Mouse (Mus musculus) embryonic facial prominence, embryonic 14.5 days (tissue): ENCODE measurements at regions not wholly inside any gene's neighbourhood (a gene's known extent, or its start where the extent isn't known, plus 50 kb on each side); places are given as distances from the start of the nearest gene placed in this dataset.

Source experiments
- ATAC-seq: fragments of 200-750 bp; cut with Nextera tagmentation; 2 replicates; pipeline ENCODE4 v1.8.0; 2017; ENCODE audit warnings: low read depth, moderate number of reproducible peaks, moderate TSS enrichment
- DNase-seq: peaks from one replicate; pipeline ENCODE4 v3.0.0-alpha.2; 2015; ENCODE audit warnings: low spot score
- H3K27ac ChIP-seq: fragments of 300-500 bp; sonication (generic); replicated peaks from 2 replicates; pipeline ENCODE4 v1.5.1; 2014; ENCODE audit warnings: low read depth, mild to moderate bottlenecking, low read length, moderate library complexity
- H3K27me3 ChIP-seq: fragments of 300-500 bp; sonication (generic); replicated peaks from 2 replicates; pipeline ENCODE4 v1.6.1; 2014; ENCODE audit warnings: low read length; ENCODE audit not compliant: control insufficient read depth, insufficient read depth
- H3K36me3 ChIP-seq: fragments of 300-500 bp; sonication (generic); 2 replicates; pipeline ENCODE4 v1.6.1; 2014; ENCODE audit warnings: low read length, mixed read lengths; ENCODE audit not compliant: control insufficient read depth, insufficient read depth
- H3K4me1 ChIP-seq: fragments of 300-500 bp; sonication (generic); 2 replicates; pipeline ENCODE4 v1.6.1; 2014; ENCODE audit warnings: antibody characterized with exemption, low read length; ENCODE audit not compliant: control insufficient read depth, insufficient read depth
- H3K4me2 ChIP-seq: fragments of 300-500 bp; sonication (generic); 2 replicates; pipeline ENCODE4 v1.6.1; 2014; ENCODE audit warnings: low read depth, mild to moderate bottlenecking, low read length, moderate library complexity, mixed read lengths
- H3K4me3 ChIP-seq: fragments of 300-500 bp; sonication (generic); 2 replicates; pipeline ENCODE4 v1.5.1; 2014; ENCODE audit warnings: low read depth, mild to moderate bottlenecking, low read length
- H3K9ac ChIP-seq: fragments of 300-500 bp; sonication (generic); 2 replicates; pipeline ENCODE4 v1.6.1; 2014; ENCODE audit warnings: low read depth, mild to moderate bottlenecking, low read length, moderate library complexity, mixed read lengths
- H3K9me3 ChIP-seq: fragments of 300-500 bp; sonication (generic); 2 replicates; pipeline ENCODE4 v1.6.1; 2016; ENCODE audit warnings: low read length; ENCODE audit not compliant: control insufficient read depth
- WGBS: fragments of 180-500 bp; shearing (Covaris S2); extraction: QIAGEN DNeasy Blood & Tissue Kit; methylation state at CpG from one replicate; pipeline ENCODE4 v1.1.7; 2014; 5-methylcytosine and 5-hydroxymethylcytosine counted together

DNA sequence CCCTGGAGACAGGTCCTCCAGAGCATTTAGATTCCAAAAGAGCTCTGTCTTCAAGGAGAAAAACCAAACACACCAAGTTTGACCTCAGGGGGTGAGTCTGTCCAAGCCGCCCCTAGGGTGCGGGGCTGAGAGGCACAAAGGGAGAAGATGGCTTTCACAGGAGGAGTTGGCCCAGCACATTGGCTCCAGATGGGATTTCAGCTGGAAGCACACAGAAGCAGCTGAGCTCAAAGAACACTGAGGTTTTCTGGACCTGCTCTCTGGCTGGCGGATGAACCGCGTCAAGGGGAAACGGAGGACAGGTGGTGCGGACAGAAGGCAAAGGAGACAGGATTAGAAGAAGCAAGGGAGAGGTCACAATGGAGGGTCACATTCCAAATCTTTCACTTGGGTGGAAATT lies 466.9 kb downstream of the Prss52 start:
- Histone ChIP-seq H3K9ac (no peak overlapping the region), H3K27ac (no peak overlapping the region), H3K4me2 (no peak overlapping the region), H3K9me3 (no peaks in the 10 kb centered on the region), H3K27me3 (0 out of 2 replicates have a peak, but pooled peaks cover under 1% of the 10 kb centered on the region), H3K4me3 (no peak overlapping the region), H3K36me3 (no peaks in the 10 kb centered on the region), H3K4me1 (no peaks in the 10 kb centered on the region)
- 69% methylated on average over 7 of the region's 7 CpGs for WGBS
- DNase-seq (no peak), ATAC-seq (no peak)

DNA sequence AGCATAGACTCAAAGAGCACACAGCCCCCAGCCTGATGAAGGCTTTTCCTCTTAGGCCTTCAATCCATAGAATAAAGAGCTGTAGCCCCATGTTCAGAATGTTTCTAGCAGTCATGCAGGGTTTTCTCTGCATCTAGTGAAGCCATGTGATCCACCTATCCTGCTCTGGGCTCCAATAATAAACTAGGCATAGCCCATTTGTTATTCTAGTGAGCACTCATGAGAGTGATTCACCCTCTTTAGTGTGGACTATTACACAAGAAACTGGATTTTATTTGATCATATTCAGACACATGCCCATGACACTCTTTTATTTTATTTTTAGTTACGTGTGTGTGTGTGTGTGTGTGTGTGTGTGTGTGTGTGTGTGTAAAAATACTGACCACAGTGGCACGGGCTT lies 468.7 kb downstream of the Prss52 start:
- WGBS, result 78% methylated on average over 2 of the region's 2 CpGs
- no peaks in the 10 kb centered on the region for H3K9me3 ChIP-seq
- H3K27me3 ChIP-seq, result peaks cover 3% of the 10 kb centered on the region; the same call in 1 of the 2 replicates
- ATAC-seq, result no peak
- no peak overlapping the region for H3K9ac ChIP-seq
- no peak for DNase-seq
- H3K36me3 ChIP-seq, result no peaks in the 10 kb centered on the region
- H3K4me3 ChIP-seq, result no peak overlapping the region
- H3K4me1 ChIP-seq, result no peaks in the 10 kb centered on the region
- no peak overlapping the region for H3K27ac ChIP-seq
- H3K4me2 ChIP-seq, result no peak overlapping the region

DNA sequence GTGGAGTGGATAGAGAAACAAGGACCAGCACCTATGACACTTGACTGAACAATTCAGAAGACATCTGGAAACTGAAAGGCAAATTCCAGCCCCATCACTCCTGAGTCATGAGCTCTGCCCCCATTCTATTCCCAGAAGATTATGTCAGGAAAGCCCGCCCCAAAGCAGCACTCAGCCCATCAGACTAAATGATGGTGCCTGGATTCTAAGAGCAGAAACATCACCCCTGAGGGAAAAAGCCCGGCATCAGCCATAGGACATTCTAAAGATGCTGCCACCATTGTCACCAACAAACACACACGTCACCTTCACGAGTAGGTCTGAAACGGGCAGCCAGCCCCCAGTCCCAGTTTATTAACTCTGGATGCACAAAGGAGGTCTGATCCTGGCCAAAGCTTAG lies 469.7 kb downstream of the Prss52 start:
- H3K27ac ChIP-seq, result no peak overlapping the region
- H3K4me3 ChIP-seq, result no peak overlapping the region
- DNase-seq, result no peak
- H3K4me2 ChIP-seq, result no peak overlapping the region
- no peaks in the 10 kb centered on the region for H3K9me3 ChIP-seq
- no peak overlapping the region for H3K9ac ChIP-seq
- H3K4me1 ChIP-seq, result no peaks in the 10 kb centered on the region
- H3K27me3 ChIP-seq, result peaks cover 3% of the 10 kb centered on the region; the same call in 1 of the 2 replicates
- no peaks in the 10 kb centered on the region for H3K36me3 ChIP-seq
- ATAC-seq, result no peak
- 46% methylated on average over 5 of the region's 5 CpGs for WGBS

DNA sequence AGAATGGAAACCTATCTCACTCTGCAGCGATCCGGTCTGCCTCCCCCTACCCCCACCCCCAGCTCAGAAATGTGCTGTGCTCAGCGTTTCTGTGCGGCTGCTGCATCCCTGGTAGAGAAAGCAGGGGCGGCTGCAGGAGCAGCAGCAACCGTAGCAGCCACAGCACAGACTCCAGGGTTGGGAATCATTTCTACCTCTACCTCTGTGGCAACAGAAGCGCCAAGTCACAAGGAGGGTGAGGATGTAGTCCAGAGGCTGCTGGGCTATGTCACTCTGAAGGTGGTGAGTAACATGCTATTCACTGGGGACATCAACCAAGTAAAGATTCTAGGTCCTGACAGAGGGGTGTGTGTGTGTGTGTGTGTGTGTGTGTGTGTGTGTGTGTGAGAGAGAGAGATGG lies 470.2 kb downstream of the Prss52 start:
- Histone ChIP-seq H3K27me3 (peaks cover 3% of the 10 kb centered on the region; the same call in 1 of the 2 replicates), H3K4me1 (no peaks in the 10 kb centered on the region), H3K9me3 (no peaks in the 10 kb centered on the region), H3K27ac (no peak overlapping the region), H3K4me3 (no peak overlapping the region), H3K9ac (no peak overlapping the region), H3K4me2 (no peak overlapping the region), H3K36me3 (no peaks in the 10 kb centered on the region)
- DNase-seq (no peak), ATAC-seq (no peak)
- 34% methylated on average over 7 of the region's 7 CpGs for WGBS

DNA sequence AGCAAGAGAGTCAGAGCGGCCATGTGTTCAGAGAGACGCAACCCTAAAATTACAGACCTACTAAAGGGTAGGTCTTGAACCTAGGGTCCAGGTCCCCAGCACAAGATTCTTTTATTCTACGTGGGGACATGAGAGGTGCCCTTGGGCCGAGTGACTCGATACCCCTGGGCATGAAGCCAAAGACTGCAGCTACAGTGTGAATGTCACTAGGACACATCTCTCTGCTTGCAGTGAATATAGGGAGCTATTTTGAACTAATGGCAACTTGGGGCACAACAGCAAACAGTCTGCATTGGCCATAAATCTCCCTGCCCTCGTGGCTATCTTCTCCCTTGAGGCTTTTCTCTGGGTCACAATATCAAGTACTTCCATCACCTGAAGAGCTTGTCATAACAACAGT lies 470.7 kb downstream of the Prss52 start:
- Histone ChIP-seq H3K4me3 (no peak overlapping the region), H3K9ac (no peak overlapping the region), H3K4me2 (no peak overlapping the region), H3K36me3 (no peaks in the 10 kb centered on the region), H3K27me3 (peaks cover 3% of the 10 kb centered on the region; the same call in 1 of the 2 replicates), H3K27ac (no peak overlapping the region), H3K4me1 (no peaks in the 10 kb centered on the region), H3K9me3 (no peaks in the 10 kb centered on the region)
- ATAC-seq (no peak), DNase-seq (no peak)
- WGBS, result 62% methylated on average over 6 of the region's 6 CpGs

DNA sequence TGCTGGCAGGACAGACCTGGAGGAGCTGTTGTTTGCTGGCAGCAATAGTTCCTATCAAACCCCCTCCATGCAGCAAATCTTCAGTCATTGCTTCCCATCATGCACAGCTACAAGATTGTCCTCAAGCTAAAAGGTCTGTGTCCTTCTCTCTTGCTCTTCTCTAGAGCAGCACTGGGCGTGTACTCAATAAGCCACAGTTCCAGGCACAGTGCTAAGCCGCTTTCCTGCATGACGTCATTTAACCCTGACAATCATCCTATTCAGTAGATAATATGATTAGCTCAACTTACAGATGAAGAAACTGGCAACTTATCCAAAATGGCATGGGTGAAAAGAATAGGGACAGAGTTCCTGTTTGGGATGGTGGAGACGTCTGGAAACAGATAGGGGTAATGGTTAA lies 471.9 kb downstream of the Prss52 start:
- H3K27me3 ChIP-seq, result peaks cover 10% of the 10 kb centered on the region
- WGBS, result 39% methylated on average over 4 of the region's 4 CpGs
- DNase-seq (no peak), ATAC-seq (no peak)
- no peak overlapping the region for H3K27ac ChIP-seq
- H3K36me3 ChIP-seq, result no peaks in the 10 kb centered on the region
- H3K4me3 ChIP-seq, result no peak overlapping the region
- H3K4me1 ChIP-seq, result no peaks in the 10 kb centered on the region
- no peak overlapping the region for H3K9ac ChIP-seq
- H3K4me2 ChIP-seq, result no peak overlapping the region
- no peaks in the 10 kb centered on the region for H3K9me3 ChIP-seq

DNA sequence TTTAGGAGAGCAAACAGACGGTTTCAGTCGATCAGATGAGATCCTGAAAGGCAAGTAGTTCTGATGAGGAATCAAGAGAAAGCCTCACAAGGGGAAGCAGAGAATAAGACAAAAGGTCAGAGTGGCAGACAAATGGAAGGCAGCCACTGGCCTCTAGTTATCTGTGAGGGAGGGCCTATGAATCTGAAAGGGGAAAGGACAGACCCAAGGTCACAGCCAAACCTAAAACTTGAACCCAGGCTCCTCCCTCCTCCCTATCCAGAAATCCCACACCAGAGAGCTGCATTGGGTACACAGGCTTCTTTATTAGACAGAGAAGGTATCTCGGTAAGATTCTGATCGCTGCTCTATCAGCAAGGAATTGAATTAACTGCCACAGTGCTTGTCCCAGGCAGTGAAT lies 476.0 kb downstream of the Prss52 start:
- no peak for ATAC-seq
- no peak overlapping the region for H3K4me3 ChIP-seq
- no peaks in the 10 kb centered on the region for H3K9me3 ChIP-seq
- no peak for DNase-seq
- WGBS, result 73% methylated on average over 4 of the region's 4 CpGs
- H3K4me2 ChIP-seq, result no peak overlapping the region
- H3K4me1 ChIP-seq, result no peaks in the 10 kb centered on the region
- H3K27me3 ChIP-seq, result peaks cover 46% of the 10 kb centered on the region
- no peak overlapping the region for H3K9ac ChIP-seq
- H3K27ac ChIP-seq, result no peak overlapping the region
- H3K36me3 ChIP-seq, result no peaks in the 10 kb centered on the region

DNA sequence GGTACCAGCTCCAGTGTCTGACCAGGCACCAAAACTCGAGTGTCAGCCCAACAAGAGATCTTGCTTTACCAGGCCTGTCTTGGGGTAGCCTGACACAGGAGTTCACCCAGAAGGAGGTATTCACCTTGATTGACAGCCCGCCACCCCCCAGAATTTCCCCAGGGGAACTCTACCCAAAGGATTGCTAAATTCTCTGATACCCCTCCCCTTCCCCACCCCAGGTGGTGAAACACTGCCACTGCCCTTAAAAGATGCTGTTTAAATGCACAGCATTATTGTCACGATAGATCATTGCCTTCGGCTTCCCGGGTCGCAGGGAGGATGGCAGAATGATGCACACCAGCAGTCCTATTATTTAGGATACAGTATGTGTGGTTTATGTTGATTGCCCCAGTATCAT lies 476.8 kb downstream of the Prss52 start:
- Histone ChIP-seq H3K4me3 (no peak overlapping the region), H3K4me2 (no peak overlapping the region), H3K27me3 (peaks cover 54% of the 10 kb centered on the region), H3K9ac (no peak overlapping the region), H3K4me1 (no peaks in the 10 kb centered on the region), H3K36me3 (no peaks in the 10 kb centered on the region), H3K27ac (no peak overlapping the region), H3K9me3 (no peaks in the 10 kb centered on the region)
- 40% methylated on average over 6 of the region's 6 CpGs for WGBS
- ATAC-seq (no peak), DNase-seq (no peak)

DNA sequence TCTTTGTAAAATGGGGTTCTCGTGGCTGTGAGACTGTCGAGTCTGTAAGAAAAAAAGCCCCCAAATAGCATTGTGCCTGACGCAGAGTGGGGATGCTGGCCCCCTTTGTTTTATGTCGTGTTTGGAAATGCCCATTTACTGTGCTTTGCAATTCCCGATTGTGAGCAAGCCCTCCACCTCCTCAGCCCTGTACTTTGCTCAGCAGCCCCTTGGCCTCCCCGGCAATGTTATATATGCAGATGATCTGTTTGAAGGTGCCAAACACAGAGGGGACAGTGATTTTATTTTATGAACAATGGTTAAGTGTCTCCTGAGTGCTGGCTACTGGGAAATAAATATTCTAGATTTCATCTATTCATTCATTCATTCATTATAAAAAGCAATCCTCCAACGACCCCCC lies 477.6 kb downstream of the Prss52 start:
- WGBS, result 40% methylated on average over 7 of the region's 7 CpGs
- no peak overlapping the region for H3K4me2 ChIP-seq
- H3K36me3 ChIP-seq, result no peaks in the 10 kb centered on the region
- H3K4me3 ChIP-seq, result no peak overlapping the region
- no peak overlapping the region for H3K27ac ChIP-seq
- ATAC-seq, result no peak
- no peaks in the 10 kb centered on the region for H3K9me3 ChIP-seq
- H3K27me3 ChIP-seq, result peaks cover 59% of the 10 kb centered on the region
- DNase-seq, result no peak
- no peak overlapping the region for H3K9ac ChIP-seq
- H3K4me1 ChIP-seq, result no peaks in the 10 kb centered on the region
